Mouse (Mus musculus): ENCODE results near the gene Rspry1. TPM values are rescaled to one million over a fixed set of nuclear protein-coding genes. Genes with fewer than 3 reads are reported as not detected.
A peak's percentile ranks its signal among the peaks of the same experiment; 100 is the strongest.

The Rspry1 gene
- polyA plus RNA-seq, 1 experiment from 2014 or later: 49.2 TPM

GRCm38 (mm10) chr8:94702844-94703813 is 101.4 kb downstream of the Rspry1 start:
- Histone ChIP-seq H3K9me3 (replicated peaks) (no peaks in the 10 kb centered on the region), H3K36me3 (no peaks in the 10 kb centered on the region), H3K27ac (no peak overlapping the region; the same call in 1 of the 2 replicates), H3K4me1 (peaks cover 21% of the 10 kb centered on the region; the same call in 1 of the 2 replicates), H3K4me3 (peak overlapping the region; percentile 59), H3K27me3 (ENCODE audit: low read depth, poor library complexity, severe bottlenecking) (peaks cover 12% of the 10 kb centered on the region)
- WGBS: 1% methylated on average over 35 of the region's 35 CpGs
- peak; percentile 85 for DNase-seq (ENCODE audit: low spot score)

GRCm38 (mm10) chr8:94703972-94704668 is 102.4 kb downstream of the Rspry1 start:
- Histone ChIP-seq H3K36me3 (no peaks in the 10 kb centered on the region), H3K4me3 (peak overlapping the region; percentile 60), H3K9me3 (replicated peaks) (no peaks in the 10 kb centered on the region), H3K27me3 (ENCODE audit: low read depth, poor library complexity, severe bottlenecking) (peaks cover 8% of the 10 kb centered on the region; the same call in 1 of the 2 replicates), H3K27ac (peak overlapping the region; percentile 30; the same call in 1 of the 2 replicates), H3K4me1 (peaks cover 21% of the 10 kb centered on the region; the same call in 1 of the 2 replicates)
- peak; percentile 100 for DNase-seq (ENCODE audit: low spot score)
- whole genome bisulfite sequencing: under 1% methylated on average over 35 of the region's 35 CpGs

- no peak for DNase-seq (ENCODE audit: low spot score)
- 21% methylated on average over 9 of the region's 9 CpGs for WGBS
- Histone ChIP-seq H3K27ac (peak overlapping the region; percentile 30; the same call in 1 of the 2 replicates), H3K4me1 (peaks cover 24% of the 10 kb centered on the region), H3K4me3 (peak overlapping the region; percentile 60), H3K27me3 (ENCODE audit: low read depth, poor library complexity, severe bottlenecking) (peaks cover 2% of the 10 kb centered on the region; the same call in 1 of the 2 replicates), H3K36me3 (no peaks in the 10 kb centered on the region), H3K9me3 (replicated peaks) (no peaks in the 10 kb centered on the region)
Observed at GRCm38 (mm10) chr8:94704669-94704984, 102.9 kb downstream of the Rspry1 start.

GRCm38 (mm10) chr8:94705581-94706245 is 104.0 kb downstream of the Rspry1 start:
- Histone ChIP-seq H3K9me3 (replicated peaks) (no peaks in the 10 kb centered on the region), H3K4me1 (peaks cover 33% of the 10 kb centered on the region), H3K27ac (no peak overlapping the region), H3K4me3 (no peak overlapping the region), H3K36me3 (no peaks in the 10 kb centered on the region), H3K27me3 (ENCODE audit: low read depth, poor library complexity, severe bottlenecking) (no peaks in the 10 kb centered on the region; the same call in 1 of the 2 replicates)
- peak; percentile 29 for DNase-seq (ENCODE audit: low spot score)
- 86% methylated on average over 10 of the region's 10 CpGs for WGBS

GRCm38 (mm10) chr8:94706732-94707395 is 105.1 kb downstream of the Rspry1 start:
- peak; percentile 27 for DNase-seq (ENCODE audit: low spot score)
- H3K9me3 ChIP-seq (replicated peaks): no peaks in the 10 kb centered on the region
- WGBS: 79% methylated on average over 9 of the region's 9 CpGs
- no peaks in the 10 kb centered on the region for H3K36me3 ChIP-seq
- H3K4me1 ChIP-seq: peaks cover 41% of the 10 kb centered on the region
- no peak overlapping the region for H3K4me3 ChIP-seq
- H3K27ac ChIP-seq: no peak overlapping the region
- H3K27me3 ChIP-seq (ENCODE audit: low read depth, poor library complexity, severe bottlenecking): no peaks in the 10 kb centered on the region; the same call in 1 of the 2 replicates

Other genes starting within 250 kb of the Rspry1 start
- gene Herpud1, start 215.5 kb upstream of the Rspry1 start, polyA plus RNA-seq (2016; fragmentation: Nextera tagmentation; extraction: Ambion mirVana): 52.4 and 54.0 TPM in 2 replicates
- gene Nlrc5, start 167.6 kb upstream of the Rspry1 start, polyA plus RNA-seq (2016; fragmentation: Nextera tagmentation; extraction: Ambion mirVana): not detected in 2 replicates
- gene Cpne2, start 68.9 kb upstream of the Rspry1 start, polyA plus RNA-seq (2016; fragmentation: Nextera tagmentation; extraction: Ambion mirVana): 5.8 and 6.6 TPM in 2 replicates
- gene Fam192a, start 60 bp downstream of the Rspry1 start, polyA plus RNA-seq (2016; fragmentation: Nextera tagmentation; extraction: Ambion mirVana): 81.0 and 89.0 TPM in 2 replicates
- 175 and 189 TPM in 2 replicates for gene Arl2bp, start 64.7 kb downstream of the Rspry1 start, polyA plus RNA-seq (2016; fragmentation: Nextera tagmentation; extraction: Ambion mirVana)
- 0.48 TPM in 1 of 2 replicates, not detected in the other for gene Pllp, start 94.3 kb downstream of the Rspry1 start, polyA plus RNA-seq (2016; fragmentation: Nextera tagmentation; extraction: Ambion mirVana)
- not detected in 2 replicates for gene Ccl22, start 143.7 kb downstream of the Rspry1 start, polyA plus RNA-seq (2016; fragmentation: Nextera tagmentation; extraction: Ambion mirVana)
- 2.7 and 5.3 TPM in 2 replicates for gene Cx3cl1, start 170.1 kb downstream of the Rspry1 start, polyA plus RNA-seq (2016; fragmentation: Nextera tagmentation; extraction: Ambion mirVana)
- not detected in 2 replicates for gene Ccl17, start 208.5 kb downstream of the Rspry1 start, polyA plus RNA-seq (2016; fragmentation: Nextera tagmentation; extraction: Ambion mirVana)
- 51.2 and 65.5 TPM in 2 replicates for gene Coq9, start 236.4 kb downstream of the Rspry1 start, polyA plus RNA-seq (2016; fragmentation: Nextera tagmentation; extraction: Ambion mirVana)
- gene Ciapin1, start 236.4 kb downstream of the Rspry1 start, polyA plus RNA-seq (2016; fragmentation: Nextera tagmentation; extraction: Ambion mirVana): 195 and 198 TPM in 2 replicates